Mouse (Mus musculus): ENCODE data around the gene Bricd5. TPM values are rescaled to one million over a fixed set of nuclear protein-coding genes. Genes with fewer than 3 reads are reported as not detected.

Gene Bricd5
- polyA plus RNA-seq, 1 experiment from 2014 or later, result 0.34 TPM

DNA sequence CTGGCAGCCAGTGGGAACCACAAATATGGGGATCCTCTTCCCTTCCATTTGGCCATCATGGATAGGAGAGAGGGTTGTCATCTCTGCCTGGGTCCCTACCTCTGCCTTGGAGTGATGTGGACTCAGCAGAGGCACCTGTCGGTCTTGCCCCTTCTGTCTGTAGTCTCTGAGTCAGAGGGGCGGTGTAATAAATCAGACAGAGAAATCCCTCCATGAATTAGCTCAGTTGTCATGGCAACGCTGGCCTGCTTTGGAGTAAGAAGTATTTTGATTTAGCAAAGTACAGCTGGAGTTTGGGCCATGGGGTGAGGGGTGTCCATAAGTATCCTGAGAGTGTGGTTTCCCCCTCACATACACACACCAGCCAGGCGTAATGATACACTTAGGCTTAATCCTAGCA is 16.7 kb downstream of the Bricd5 start:
- H3K4me3 ChIP-seq (ENCODE audit: low read length), result no peak overlapping the region
- no peak overlapping the region for H3K27ac ChIP-seq (ENCODE audit: low read length)
- peaks cover 15% of the 10 kb centered on the region for H3K4me1 ChIP-seq (ENCODE audit: control insufficient read depth, insufficient read depth, low read length)
- no peaks in the 10 kb centered on the region for H3K36me3 ChIP-seq (ENCODE audit: control insufficient read depth, insufficient read depth, low read length)
- H3K27me3 ChIP-seq (replicated peaks; ENCODE audit: control insufficient read depth, insufficient read depth, low read length), result peaks cover 21% of the 10 kb centered on the region
- H3K9me3 ChIP-seq (ENCODE audit: control insufficient read depth, low read length), result no peaks in the 10 kb centered on the region
- no peak for ATAC-seq
- WGBS, result 79% methylated on average over 4 of the region's 4 CpGs
- no peak overlapping the region for H3K4me2 ChIP-seq (ENCODE audit: low read depth, low read length)
- H3K9ac ChIP-seq (ENCODE audit: low read depth, low read length), result no peak overlapping the region

DNA sequence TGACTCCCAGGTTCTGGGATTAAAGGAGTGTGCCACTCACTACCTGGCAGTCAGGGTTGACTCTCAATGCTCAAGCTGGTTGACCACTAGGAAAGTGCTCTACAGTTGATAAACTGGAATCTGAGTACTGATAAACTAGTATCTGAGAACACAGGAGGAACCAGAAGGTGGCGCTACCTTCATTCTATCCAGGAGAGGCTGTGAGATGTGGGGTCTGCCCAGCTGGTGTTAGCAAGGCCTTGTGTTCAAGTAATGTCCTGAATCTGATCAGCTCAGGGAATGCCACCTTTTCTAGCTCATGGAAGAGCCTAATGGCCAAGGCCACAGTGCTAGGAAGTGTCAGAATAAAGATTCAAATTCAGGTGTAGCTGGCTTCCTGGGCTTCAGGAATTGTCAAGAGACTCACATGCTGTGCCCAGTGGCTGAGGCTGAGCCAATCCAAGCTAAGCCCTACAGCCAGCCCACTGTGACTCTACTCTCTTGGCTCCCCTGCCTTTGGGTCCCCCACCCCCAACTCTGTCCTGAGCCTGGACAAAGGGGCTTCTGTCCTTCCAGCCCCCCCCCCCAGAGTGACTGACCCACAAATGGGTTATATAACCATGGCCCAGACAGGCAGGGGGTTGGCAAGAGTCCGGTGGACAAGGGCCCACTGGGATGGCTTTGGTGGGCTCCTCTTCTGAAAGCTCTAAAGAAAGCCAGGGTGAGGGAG is 21.1 kb downstream of the Bricd5 start:
- no peak overlapping the region for H3K9ac ChIP-seq (ENCODE audit: low read depth, low read length)
- no peak overlapping the region for H3K4me3 ChIP-seq (ENCODE audit: low read length)

DNA sequence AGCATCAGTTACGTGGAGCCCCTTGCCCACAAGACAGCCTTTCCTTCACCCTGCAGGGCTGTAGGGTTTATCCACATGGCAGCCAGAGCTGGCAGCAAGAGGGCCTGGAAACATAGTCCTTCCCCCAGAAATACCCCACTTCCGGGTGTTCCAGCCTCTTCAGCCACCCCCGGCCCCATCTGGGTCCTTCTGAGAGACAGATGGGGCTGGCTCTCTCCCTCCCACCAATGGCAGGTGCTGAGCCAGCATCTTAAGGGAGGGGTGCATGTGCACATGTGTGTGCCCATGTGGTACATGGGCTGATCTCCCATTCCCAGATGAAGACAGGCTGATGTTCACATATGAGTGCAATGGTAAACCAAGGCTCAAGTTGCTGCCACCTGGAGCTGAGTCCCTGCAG is 21.8 kb downstream of the Bricd5 start:
- H3K27ac ChIP-seq (ENCODE audit: low read length), result no peak overlapping the region
- no peak for ATAC-seq
- no peaks in the 10 kb centered on the region for H3K4me1 ChIP-seq (ENCODE audit: control insufficient read depth, insufficient read depth, low read length)
- H3K27me3 ChIP-seq (replicated peaks; ENCODE audit: control insufficient read depth, insufficient read depth, low read length), result no peaks in the 10 kb centered on the region
- H3K9ac ChIP-seq (ENCODE audit: low read depth, low read length), result 0 out of 2 replicates have a peak overlapping the region, but pooled peaks have one; percentile 19
- 83% methylated on average over 3 of the region's 3 CpGs for WGBS
- no peaks in the 10 kb centered on the region for H3K9me3 ChIP-seq (ENCODE audit: control insufficient read depth, low read length)
- no peak overlapping the region for H3K4me3 ChIP-seq (ENCODE audit: low read length)
- H3K36me3 ChIP-seq (ENCODE audit: control insufficient read depth, insufficient read depth, low read length), result no peaks in the 10 kb centered on the region
- no peak overlapping the region for H3K4me2 ChIP-seq (ENCODE audit: low read depth, low read length)

More for the DNA sequence above, 21.1 kb downstream of the Bricd5 start:
- Histone ChIP-seq H3K27me3 (replicated peaks; ENCODE audit: control insufficient read depth, insufficient read depth, low read length) (peaks cover 5% of the 10 kb centered on the region; the same call in 1 of the 2 replicates), H3K27ac (ENCODE audit: low read length) (no peak overlapping the region), H3K9me3 (ENCODE audit: control insufficient read depth, low read length) (no peaks in the 10 kb centered on the region), H3K36me3 (ENCODE audit: control insufficient read depth, insufficient read depth, low read length) (no peaks in the 10 kb centered on the region), H3K4me1 (ENCODE audit: control insufficient read depth, insufficient read depth, low read length) (no peaks in the 10 kb centered on the region), H3K4me2 (ENCODE audit: low read depth, low read length) (no peak overlapping the region)
- WGBS, result 35% methylated on average over 2 of the region's 2 CpGs
- peak; percentile 39; the same call in 1 of the 2 replicates for ATAC-seq

DNA sequence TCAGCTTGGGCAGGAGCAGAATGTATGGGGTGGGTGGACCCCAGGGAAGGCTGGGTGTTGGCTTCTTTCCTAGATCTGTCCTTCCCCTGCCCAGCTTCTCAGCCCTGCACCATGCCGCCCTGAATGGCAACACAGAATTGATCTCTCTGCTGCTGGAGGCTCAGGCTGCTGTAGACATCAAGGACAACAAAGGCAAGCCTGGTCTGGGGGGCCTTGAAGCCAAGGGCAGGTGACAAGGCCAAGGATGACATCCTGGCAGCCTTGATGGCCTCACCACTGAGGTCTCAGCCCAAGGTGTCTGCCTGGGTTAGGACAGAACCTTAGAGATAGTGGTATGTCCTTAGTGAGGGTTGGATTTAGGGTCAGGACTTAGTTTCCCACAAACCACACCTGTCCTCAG is 22.3 kb downstream of the Bricd5 start:
- no peaks in the 10 kb centered on the region for H3K27me3 ChIP-seq (replicated peaks; ENCODE audit: control insufficient read depth, insufficient read depth, low read length)
- H3K36me3 ChIP-seq (ENCODE audit: control insufficient read depth, insufficient read depth, low read length), result no peaks in the 10 kb centered on the region
- H3K9me3 ChIP-seq (ENCODE audit: control insufficient read depth, low read length), result no peaks in the 10 kb centered on the region
- no peak overlapping the region for H3K4me3 ChIP-seq (ENCODE audit: low read length)
- 80% methylated on average over 1 of the region's 1 CpGs for WGBS
- H3K4me2 ChIP-seq (ENCODE audit: low read depth, low read length), result no peak overlapping the region
- H3K4me1 ChIP-seq (ENCODE audit: control insufficient read depth, insufficient read depth, low read length), result no peaks in the 10 kb centered on the region
- no peak for ATAC-seq
- H3K9ac ChIP-seq (ENCODE audit: low read depth, low read length), result no peak overlapping the region; the same call in 1 of the 2 replicates
- H3K27ac ChIP-seq (ENCODE audit: low read length), result no peak overlapping the region

DNA sequence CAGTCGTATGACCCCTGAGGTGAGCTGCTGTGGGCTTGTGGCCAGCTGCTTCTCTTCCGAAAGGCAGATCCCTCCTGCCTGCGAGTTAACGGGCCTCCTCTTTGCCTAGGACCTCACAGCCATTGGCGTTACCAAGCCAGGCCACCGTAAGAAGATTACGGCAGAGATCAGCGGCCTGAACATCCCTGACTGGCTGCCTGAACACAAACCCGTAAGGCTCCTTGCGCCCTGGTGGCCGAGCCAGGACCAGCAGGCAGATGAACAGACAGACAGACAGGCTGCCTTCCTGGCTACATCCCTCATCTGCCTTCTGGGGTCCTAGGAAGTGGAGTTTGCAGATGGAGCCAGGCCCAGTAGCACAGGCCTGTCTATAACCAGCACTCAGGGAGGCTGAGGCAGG is 28.5 kb downstream of the Bricd5 start:
- no peak for ATAC-seq
- H3K4me1 ChIP-seq (ENCODE audit: control insufficient read depth, insufficient read depth, low read length), result peaks cover 8% of the 10 kb centered on the region
- no peak overlapping the region for H3K27ac ChIP-seq (ENCODE audit: low read length)
- no peak overlapping the region for H3K9ac ChIP-seq (ENCODE audit: low read depth, low read length)
- H3K4me3 ChIP-seq (ENCODE audit: low read length), result no peak overlapping the region
- H3K27me3 ChIP-seq (replicated peaks; ENCODE audit: control insufficient read depth, insufficient read depth, low read length), result no peaks in the 10 kb centered on the region
- no peaks in the 10 kb centered on the region for H3K9me3 ChIP-seq (ENCODE audit: control insufficient read depth, low read length)
- H3K4me2 ChIP-seq (ENCODE audit: low read depth, low read length), result no peak overlapping the region
- 0 out of 2 replicates have a peak, but pooled peaks cover 3% of the 10 kb centered on the region for H3K36me3 ChIP-seq (ENCODE audit: control insufficient read depth, insufficient read depth, low read length)
- WGBS, result 47% methylated on average over 11 of the region's 11 CpGs

DNA sequence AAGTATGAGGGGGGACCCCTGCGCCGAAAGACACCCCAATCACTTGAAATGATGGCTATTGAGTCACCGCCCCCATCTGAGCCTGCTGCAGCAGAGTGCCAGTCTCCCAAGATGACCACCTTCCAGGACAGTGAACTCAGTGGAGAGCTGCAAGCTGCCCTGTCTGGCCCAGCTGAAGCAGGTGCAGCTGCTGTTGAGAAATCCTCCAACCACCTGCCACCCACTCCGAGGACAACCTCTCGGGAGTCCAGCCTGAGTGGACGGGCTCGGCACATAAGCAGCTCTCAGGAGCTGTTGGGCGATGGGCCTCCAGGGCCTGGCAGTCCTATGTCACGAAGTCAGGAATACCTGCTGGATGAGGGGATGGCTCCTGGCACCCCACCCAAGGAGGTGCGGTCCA is 30.4 kb downstream of the Bricd5 start:
- ATAC-seq, result no peak
- H3K4me1 ChIP-seq (ENCODE audit: control insufficient read depth, insufficient read depth, low read length), result peaks cover 14% of the 10 kb centered on the region
- H3K36me3 ChIP-seq (ENCODE audit: control insufficient read depth, insufficient read depth, low read length), result peaks cover 6% of the 10 kb centered on the region; the same call in 1 of the 2 replicates
- no peak overlapping the region for H3K4me2 ChIP-seq (ENCODE audit: low read depth, low read length)
- H3K9me3 ChIP-seq (ENCODE audit: control insufficient read depth, low read length), result no peaks in the 10 kb centered on the region
- no peak overlapping the region for H3K4me3 ChIP-seq (ENCODE audit: low read length)
- whole genome bisulfite sequencing, result 90% methylated on average over 10 of the region's 10 CpGs
- no peaks in the 10 kb centered on the region for H3K27me3 ChIP-seq (replicated peaks; ENCODE audit: control insufficient read depth, insufficient read depth, low read length)
- H3K9ac ChIP-seq (ENCODE audit: low read depth, low read length), result no peak overlapping the region
- no peak overlapping the region for H3K27ac ChIP-seq (ENCODE audit: low read length)

DNA sequence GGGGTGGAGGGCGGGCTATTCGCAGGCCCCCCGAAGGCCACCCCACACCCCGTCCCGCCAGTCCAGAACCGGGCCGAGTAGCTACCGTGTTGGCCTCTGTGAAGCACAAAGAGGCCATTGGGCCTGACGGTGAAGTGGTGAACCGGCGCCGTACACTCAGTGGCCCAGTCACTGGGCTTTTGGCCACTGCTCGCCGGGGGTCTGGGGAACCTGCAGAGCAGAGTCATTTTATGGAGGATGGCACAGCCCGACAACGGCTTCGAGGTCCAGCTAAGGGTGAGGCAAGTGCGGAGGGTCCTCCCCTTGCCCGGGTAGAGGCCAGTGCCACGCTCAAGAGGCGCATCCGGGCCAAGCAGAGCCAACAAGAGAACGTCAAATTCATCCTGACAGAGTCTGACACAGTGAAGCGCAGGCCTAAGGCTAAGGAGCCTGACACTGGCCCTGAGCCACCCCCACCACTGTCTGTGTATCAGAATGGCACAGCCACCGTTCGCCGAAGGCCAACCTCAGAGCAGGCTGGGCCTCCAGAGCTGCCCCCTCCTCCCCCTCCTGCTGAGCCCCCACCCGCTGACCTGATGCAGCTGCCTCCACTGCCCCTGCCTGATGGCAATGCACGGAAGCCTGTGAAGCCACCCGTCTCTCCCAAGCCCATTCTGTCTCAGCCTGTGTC is 31.7 kb downstream of the Bricd5 start:
- Histone ChIP-seq H3K27ac (ENCODE audit: low read length) (no peak overlapping the region), H3K9ac (ENCODE audit: low read depth, low read length) (no peak overlapping the region), H3K27me3 (replicated peaks; ENCODE audit: control insufficient read depth, insufficient read depth, low read length) (no peaks in the 10 kb centered on the region)

DNA sequence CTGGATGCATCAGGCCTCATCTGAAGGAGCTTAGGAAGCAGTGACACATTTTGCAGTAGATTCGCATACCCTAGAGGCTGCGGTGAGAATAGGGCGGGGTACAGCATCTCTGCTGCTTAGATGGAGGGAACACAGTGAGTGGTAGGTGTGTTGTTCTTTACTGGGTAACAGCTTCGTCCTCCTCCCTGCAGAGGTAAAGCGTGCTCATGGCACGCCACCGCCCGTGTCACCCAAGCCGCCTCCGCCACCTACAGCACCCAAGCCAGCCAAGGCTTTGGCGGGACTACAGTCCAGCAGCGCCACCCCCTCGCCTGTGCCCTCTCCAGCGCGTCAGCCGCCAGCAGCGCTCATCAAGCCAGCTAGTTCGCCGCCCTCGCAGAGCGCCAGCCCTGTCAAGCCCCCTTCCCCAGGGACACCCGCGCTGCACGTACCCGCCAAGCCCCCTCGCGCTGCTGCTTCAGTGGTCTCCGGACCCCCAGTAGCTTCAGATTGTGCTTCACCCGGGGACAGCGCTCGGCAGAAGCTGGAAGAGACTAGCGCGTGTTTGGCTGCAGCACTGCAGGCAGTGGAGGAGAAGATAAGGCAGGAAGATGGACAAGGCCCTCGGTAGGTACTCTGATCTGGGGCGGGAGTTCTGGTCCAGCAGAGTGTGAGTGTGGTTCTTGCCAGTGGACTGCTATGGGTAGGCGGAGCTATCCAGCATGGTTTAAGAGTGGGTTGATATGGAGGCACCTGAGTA is 32.8 kb downstream of the Bricd5 start:
- 33% methylated on average over 36 of the region's 36 CpGs for WGBS
- peaks cover 14% of the 10 kb centered on the region for H3K4me1 ChIP-seq (ENCODE audit: control insufficient read depth, insufficient read depth, low read length)
- H3K36me3 ChIP-seq (ENCODE audit: control insufficient read depth, insufficient read depth, low read length), result peaks cover 19% of the 10 kb centered on the region
- peak; percentile 45 for ATAC-seq
- H3K9me3 ChIP-seq (ENCODE audit: control insufficient read depth, low read length), result no peaks in the 10 kb centered on the region
- H3K9ac ChIP-seq (ENCODE audit: low read depth, low read length), result peak overlapping the region; percentile 58
- no peaks in the 10 kb centered on the region for H3K27me3 ChIP-seq (replicated peaks; ENCODE audit: control insufficient read depth, insufficient read depth, low read length)
- peak overlapping the region; percentile 48 for H3K4me2 ChIP-seq (ENCODE audit: low read depth, low read length)
- H3K4me3 ChIP-seq (ENCODE audit: low read length), result peak overlapping the region; percentile 24; the same call in 1 of the 2 replicates
- no peak overlapping the region for H3K27ac ChIP-seq (ENCODE audit: low read length)

More for the DNA sequence above, 31.7 kb downstream of the Bricd5 start:
- Histone ChIP-seq H3K4me2 (ENCODE audit: low read depth, low read length) (no peak overlapping the region), H3K36me3 (ENCODE audit: control insufficient read depth, insufficient read depth, low read length) (peaks cover 14% of the 10 kb centered on the region), H3K4me3 (ENCODE audit: low read length) (no peak overlapping the region), H3K9me3 (ENCODE audit: control insufficient read depth, low read length) (no peaks in the 10 kb centered on the region), H3K4me1 (ENCODE audit: control insufficient read depth, insufficient read depth, low read length) (peaks cover 14% of the 10 kb centered on the region)
- 88% methylated on average over 30 of the region's 30 CpGs for WGBS
- no peak for ATAC-seq

DNA sequence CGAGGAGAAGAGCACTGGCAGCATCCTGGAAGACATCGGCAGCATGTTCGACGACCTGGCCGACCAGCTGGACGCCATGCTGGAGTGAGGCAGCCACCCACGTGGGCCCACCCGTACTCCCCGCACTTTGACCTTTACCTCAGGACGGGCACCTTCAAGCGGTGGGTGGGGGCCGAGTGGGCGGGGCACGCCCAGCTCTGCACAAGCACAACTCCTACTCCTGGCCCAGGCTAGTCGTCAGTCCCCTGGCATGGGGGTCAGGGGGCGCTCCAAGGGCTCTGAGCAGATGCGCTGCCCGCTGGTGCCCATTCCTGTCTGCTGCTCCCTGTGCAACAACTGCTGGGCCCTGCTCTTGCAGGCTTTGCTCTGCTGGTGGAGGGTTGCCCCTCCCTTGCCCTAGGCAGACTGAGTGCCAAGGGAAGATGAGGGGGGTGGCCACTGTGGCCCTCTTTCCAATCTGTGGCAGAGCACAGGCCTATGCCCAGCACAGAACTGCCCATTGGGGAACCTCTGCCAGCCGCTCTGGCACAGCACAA is 33.5 kb downstream of the Bricd5 start:
- no peak overlapping the region for H3K27ac ChIP-seq (ENCODE audit: low read length)
- 47% methylated on average over 19 of the region's 19 CpGs for WGBS
- H3K9ac ChIP-seq (ENCODE audit: low read depth, low read length), result peak overlapping the region; percentile 29; the same call in 1 of the 2 replicates
- H3K4me2 ChIP-seq (ENCODE audit: low read depth, low read length), result peak overlapping the region; percentile 48
- H3K9me3 ChIP-seq (ENCODE audit: control insufficient read depth, low read length), result no peaks in the 10 kb centered on the region
- peak; percentile 62 for ATAC-seq
- H3K27me3 ChIP-seq (replicated peaks; ENCODE audit: control insufficient read depth, insufficient read depth, low read length), result no peaks in the 10 kb centered on the region
- H3K4me3 ChIP-seq (ENCODE audit: low read length), result 0 out of 2 replicates have a peak overlapping the region, but pooled peaks have one; percentile 24
- peaks cover 19% of the 10 kb centered on the region for H3K36me3 ChIP-seq (ENCODE audit: control insufficient read depth, insufficient read depth, low read length)
- H3K4me1 ChIP-seq (ENCODE audit: control insufficient read depth, insufficient read depth, low read length), result peaks cover 14% of the 10 kb centered on the region
